Mouse (Mus musculus): ENCODE data around the gene Ndufa12. TPM values are rescaled to one million over a fixed set of nuclear protein-coding genes. Genes with fewer than 3 reads are reported as not detected.
A peak's percentile ranks its signal among the peaks of the same experiment; 100 is the strongest.

Gene Ndufa12
- polyA plus RNA-seq, 1 experiment from 2014 or later: 486 TPM

- no peaks in the 10 kb centered on the region for H3K4me1 ChIP-seq (replicated peaks; ENCODE audit: control insufficient read depth, insufficient read depth, low read length)
- 77% methylated on average over 6 of the region's 6 CpGs for WGBS
- H3K27ac ChIP-seq (ENCODE audit: low read depth, low read length): no peak overlapping the region
- H3K4me3 ChIP-seq (ENCODE audit: low read depth, low read length): no peak overlapping the region
- H3K9ac ChIP-seq (ENCODE audit: low read length): no peak overlapping the region
- ATAC-seq (replicated peaks; ENCODE audit: low FRiP score): no peak
- peaks cover 6% of the 10 kb centered on the region; the same call in 1 of the 2 replicates for H3K36me3 ChIP-seq (ENCODE audit: control insufficient read depth, insufficient read depth, low read length)
- H3K4me2 ChIP-seq (ENCODE audit: low read depth, low read length, severe bottlenecking): no peak overlapping the region
- no peaks in the 10 kb centered on the region for H3K9me3 ChIP-seq (ENCODE audit: control insufficient read depth, low read length)
- no peaks in the 10 kb centered on the region for H3K27me3 ChIP-seq (ENCODE audit: control insufficient read depth, insufficient read depth, low read length)
- DNase-seq (ENCODE audit: low spot score): no peak
Observed at GRCm38 (mm10) chr10:94210718-94211618, 12.4 kb downstream of the Ndufa12 start.

GRCm38 (mm10) chr10:94211725-94212124 is 13.2 kb downstream of the Ndufa12 start:
- H3K4me1 ChIP-seq (replicated peaks; ENCODE audit: control insufficient read depth, insufficient read depth, low read length): no peaks in the 10 kb centered on the region
- H3K27me3 ChIP-seq (ENCODE audit: control insufficient read depth, insufficient read depth, low read length): no peaks in the 10 kb centered on the region
- H3K4me3 ChIP-seq (ENCODE audit: low read depth, low read length): no peak overlapping the region
- no peak for ATAC-seq (replicated peaks; ENCODE audit: low FRiP score)
- H3K36me3 ChIP-seq (ENCODE audit: control insufficient read depth, insufficient read depth, low read length): peaks cover 6% of the 10 kb centered on the region; the same call in 1 of the 2 replicates
- WGBS: 87% methylated on average over 2 of the region's 2 CpGs
- DNase-seq (ENCODE audit: low spot score): no peak
- no peak overlapping the region for H3K27ac ChIP-seq (ENCODE audit: low read depth, low read length)
- no peak overlapping the region for H3K4me2 ChIP-seq (ENCODE audit: low read depth, low read length, severe bottlenecking)
- no peak overlapping the region for H3K9ac ChIP-seq (ENCODE audit: low read length)
- H3K9me3 ChIP-seq (ENCODE audit: control insufficient read depth, low read length): no peaks in the 10 kb centered on the region

- Histone ChIP-seq H3K4me3 (ENCODE audit: low read depth, low read length) (no peak overlapping the region), H3K4me2 (ENCODE audit: low read depth, low read length, severe bottlenecking) (no peak overlapping the region), H3K27ac (ENCODE audit: low read depth, low read length) (no peak overlapping the region), H3K9me3 (ENCODE audit: control insufficient read depth, low read length) (no peaks in the 10 kb centered on the region), H3K36me3 (ENCODE audit: control insufficient read depth, insufficient read depth, low read length) (no peaks in the 10 kb centered on the region; the same call in 1 of the 2 replicates), H3K9ac (ENCODE audit: low read length) (no peak overlapping the region), H3K4me1 (replicated peaks; ENCODE audit: control insufficient read depth, insufficient read depth, low read length) (peaks cover 2% of the 10 kb centered on the region; the same call in 1 of the 2 replicates), H3K27me3 (ENCODE audit: control insufficient read depth, insufficient read depth, low read length) (no peaks in the 10 kb centered on the region)
- DNase-seq (ENCODE audit: low spot score) (no peak), ATAC-seq (replicated peaks; ENCODE audit: low FRiP score) (no peak)
- 81% methylated on average over 6 of the region's 6 CpGs for WGBS
Observed at GRCm38 (mm10) chr10:94225026-94225750, 26.7 kb downstream of the Ndufa12 start.

- ATAC-seq (replicated peaks; ENCODE audit: low FRiP score): peak; percentile 75
- Histone ChIP-seq H3K9me3 (ENCODE audit: control insufficient read depth, low read length) (no peaks in the 10 kb centered on the region), H3K4me2 (ENCODE audit: low read depth, low read length, severe bottlenecking) (peak overlapping the region; percentile 38), H3K9ac (ENCODE audit: low read length) (no peak overlapping the region), H3K27me3 (ENCODE audit: control insufficient read depth, insufficient read depth, low read length) (no peaks in the 10 kb centered on the region), H3K27ac (ENCODE audit: low read depth, low read length) (0 out of 2 replicates have a peak overlapping the region, but pooled peaks have one; percentile 25), H3K36me3 (ENCODE audit: control insufficient read depth, insufficient read depth, low read length) (no peaks in the 10 kb centered on the region), H3K4me3 (ENCODE audit: low read depth, low read length) (no peak overlapping the region), H3K4me1 (replicated peaks; ENCODE audit: control insufficient read depth, insufficient read depth, low read length) (peaks cover 3% of the 10 kb centered on the region; the same call in 1 of the 2 replicates)
- DNase-seq (ENCODE audit: low spot score): peak; percentile 72
- whole genome bisulfite sequencing: 34% methylated on average over 19 of the region's 19 CpGs
Observed at GRCm38 (mm10) chr10:94230172-94230981, 31.9 kb downstream of the Ndufa12 start.

GRCm38 (mm10) chr10:94231025-94231424 is 32.5 kb downstream of the Ndufa12 start:
- no peak overlapping the region for H3K27ac ChIP-seq (ENCODE audit: low read depth, low read length)
- DNase-seq (ENCODE audit: low spot score) (no peak), ATAC-seq (replicated peaks; ENCODE audit: low FRiP score) (no peak)
- H3K9me3 ChIP-seq (ENCODE audit: control insufficient read depth, low read length): no peaks in the 10 kb centered on the region
- H3K27me3 ChIP-seq (ENCODE audit: control insufficient read depth, insufficient read depth, low read length): no peaks in the 10 kb centered on the region
- no peak overlapping the region for H3K9ac ChIP-seq (ENCODE audit: low read length)
- H3K4me3 ChIP-seq (ENCODE audit: low read depth, low read length): no peak overlapping the region
- 86% methylated on average over 6 of the region's 6 CpGs for WGBS
- no peaks in the 10 kb centered on the region for H3K36me3 ChIP-seq (ENCODE audit: control insufficient read depth, insufficient read depth, low read length)
- H3K4me1 ChIP-seq (replicated peaks; ENCODE audit: control insufficient read depth, insufficient read depth, low read length): peaks cover 3% of the 10 kb centered on the region; the same call in 1 of the 2 replicates
- no peak overlapping the region; the same call in 1 of the 2 replicates for H3K4me2 ChIP-seq (ENCODE audit: low read depth, low read length, severe bottlenecking)

GRCm38 (mm10) chr10:94235200-94235599 is 36.7 kb downstream of the Ndufa12 start:
- Histone ChIP-seq H3K4me3 (ENCODE audit: low read depth, low read length) (no peak overlapping the region), H3K27ac (ENCODE audit: low read depth, low read length) (no peak overlapping the region), H3K4me1 (replicated peaks; ENCODE audit: control insufficient read depth, insufficient read depth, low read length) (peaks cover under 1% of the 10 kb centered on the region; the same call in 1 of the 2 replicates), H3K27me3 (ENCODE audit: control insufficient read depth, insufficient read depth, low read length) (no peaks in the 10 kb centered on the region), H3K9me3 (ENCODE audit: control insufficient read depth, low read length) (no peaks in the 10 kb centered on the region), H3K4me2 (ENCODE audit: low read depth, low read length, severe bottlenecking) (no peak overlapping the region), H3K36me3 (ENCODE audit: control insufficient read depth, insufficient read depth, low read length) (no peaks in the 10 kb centered on the region), H3K9ac (ENCODE audit: low read length) (no peak overlapping the region)
- ATAC-seq (replicated peaks; ENCODE audit: low FRiP score) (no peak), DNase-seq (ENCODE audit: low spot score) (no peak)
- WGBS: 78% methylated on average over 4 of the region's 4 CpGs

GRCm38 (mm10) chr10:94241346-94241745 is 42.8 kb downstream of the Ndufa12 start:
- no peaks in the 10 kb centered on the region for H3K4me1 ChIP-seq (replicated peaks; ENCODE audit: control insufficient read depth, insufficient read depth, low read length)
- no peak overlapping the region for H3K27ac ChIP-seq (ENCODE audit: low read depth, low read length)
- no peaks in the 10 kb centered on the region for H3K27me3 ChIP-seq (ENCODE audit: control insufficient read depth, insufficient read depth, low read length)
- no peak overlapping the region for H3K4me2 ChIP-seq (ENCODE audit: low read depth, low read length, severe bottlenecking)
- H3K9me3 ChIP-seq (ENCODE audit: control insufficient read depth, low read length): no peaks in the 10 kb centered on the region
- no peaks in the 10 kb centered on the region for H3K36me3 ChIP-seq (ENCODE audit: control insufficient read depth, insufficient read depth, low read length)
- ATAC-seq (replicated peaks; ENCODE audit: low FRiP score) (no peak), DNase-seq (ENCODE audit: low spot score) (no peak)
- H3K4me3 ChIP-seq (ENCODE audit: low read depth, low read length): no peak overlapping the region
- no peak overlapping the region for H3K9ac ChIP-seq (ENCODE audit: low read length)
- WGBS: 30% methylated on average over 2 of the region's 2 CpGs

- H3K4me2 ChIP-seq (ENCODE audit: low read depth, low read length, severe bottlenecking): no peak overlapping the region
- no peak overlapping the region for H3K4me3 ChIP-seq (ENCODE audit: low read depth, low read length)
- H3K27me3 ChIP-seq (ENCODE audit: control insufficient read depth, insufficient read depth, low read length): no peaks in the 10 kb centered on the region
- no peaks in the 10 kb centered on the region for H3K4me1 ChIP-seq (replicated peaks; ENCODE audit: control insufficient read depth, insufficient read depth, low read length)
- no peak for ATAC-seq (replicated peaks; ENCODE audit: low FRiP score)
- H3K27ac ChIP-seq (ENCODE audit: low read depth, low read length): no peak overlapping the region
- WGBS: 92% methylated on average over 7 of the region's 7 CpGs
- no peaks in the 10 kb centered on the region for H3K9me3 ChIP-seq (ENCODE audit: control insufficient read depth, low read length)
- no peak overlapping the region for H3K9ac ChIP-seq (ENCODE audit: low read length)
- no peak for DNase-seq (ENCODE audit: low spot score)
- no peaks in the 10 kb centered on the region for H3K36me3 ChIP-seq (ENCODE audit: control insufficient read depth, insufficient read depth, low read length)
Observed at GRCm38 (mm10) chr10:94247748-94248349, 49.3 kb downstream of the Ndufa12 start.

Data from forebrain, embryonic 11.5 days (tissue).